Mouse (Mus musculus) T-helper 1 cell (primary cell): ENCODE measurements at regions not wholly inside any gene's neighbourhood (a gene's known extent, or its start where the extent isn't known, plus 50 kb on each side); places are given as distances from the start of the nearest gene placed in this dataset.

Experiments
- in situ Hi-C: fragments of 300-600 bp; cut with MboI, MseI; formaldehyde crosslinking; loops from one replicate; pipeline ENCODE4 v1.15.1; 2025; ENCODE audit warnings: high pct_unique_total_duplicates

DNA sequence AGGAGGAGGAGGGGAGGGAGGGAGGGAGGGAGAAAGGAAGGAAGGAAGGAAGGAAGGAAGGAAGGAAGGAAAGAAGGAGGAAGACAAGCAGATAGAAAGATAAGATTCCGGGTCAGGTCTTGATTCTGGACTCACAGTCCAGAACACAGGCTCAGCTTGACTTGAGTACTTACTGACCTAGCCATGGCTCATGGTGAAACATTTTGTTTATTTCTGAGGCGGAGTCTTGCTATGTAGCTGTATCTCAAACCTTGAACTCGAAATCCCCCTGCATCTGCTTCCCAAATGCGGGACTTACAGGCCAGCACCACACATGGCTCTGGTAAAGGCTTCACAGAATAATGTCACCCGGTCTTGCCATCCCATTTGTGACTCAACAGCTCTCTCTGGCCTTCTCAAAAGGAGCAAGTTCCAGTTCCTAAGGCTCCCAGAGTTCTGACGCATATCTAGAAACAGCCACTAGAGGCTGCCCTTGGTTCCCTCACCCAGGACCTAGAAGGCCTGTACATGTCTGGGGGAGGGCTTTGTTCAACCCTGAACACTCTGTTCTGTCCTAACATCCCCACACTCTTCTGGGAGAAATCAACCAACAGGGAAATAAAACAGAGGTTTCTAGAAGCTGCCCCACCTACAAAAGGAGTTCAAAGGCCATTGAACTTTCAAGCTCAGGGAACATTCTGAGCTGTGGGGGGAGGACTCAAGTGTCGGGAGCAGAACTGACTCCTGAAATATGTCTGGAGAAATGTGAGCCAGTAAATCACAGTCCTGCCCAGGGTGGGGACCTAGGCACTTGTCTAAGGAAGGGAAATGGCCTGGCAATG lies 56.2 kb upstream of the Akap13 start:
- in situ Hi-C loops, result no loop called here

DNA sequence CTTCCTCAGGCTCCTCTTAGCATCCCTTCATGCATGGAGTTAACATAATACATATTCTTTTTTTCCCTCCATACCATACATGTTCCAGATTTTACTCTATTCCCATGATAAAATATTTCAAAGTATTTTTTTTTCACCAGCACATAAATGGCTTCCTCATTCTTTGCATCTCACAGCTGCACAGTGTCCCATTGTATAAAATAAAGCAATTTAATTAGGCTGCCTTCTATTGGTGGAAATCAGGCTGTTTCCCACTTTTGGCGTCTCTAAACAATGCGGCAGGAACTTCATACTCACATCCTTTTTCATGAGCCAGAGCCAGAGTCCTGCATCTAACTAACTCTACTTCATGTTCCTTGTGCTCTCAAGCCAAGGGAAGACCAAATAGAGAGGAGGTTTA lies 54.9 kb upstream of the Akap13 start:
- in situ Hi-C loops, result no loop called here

DNA sequence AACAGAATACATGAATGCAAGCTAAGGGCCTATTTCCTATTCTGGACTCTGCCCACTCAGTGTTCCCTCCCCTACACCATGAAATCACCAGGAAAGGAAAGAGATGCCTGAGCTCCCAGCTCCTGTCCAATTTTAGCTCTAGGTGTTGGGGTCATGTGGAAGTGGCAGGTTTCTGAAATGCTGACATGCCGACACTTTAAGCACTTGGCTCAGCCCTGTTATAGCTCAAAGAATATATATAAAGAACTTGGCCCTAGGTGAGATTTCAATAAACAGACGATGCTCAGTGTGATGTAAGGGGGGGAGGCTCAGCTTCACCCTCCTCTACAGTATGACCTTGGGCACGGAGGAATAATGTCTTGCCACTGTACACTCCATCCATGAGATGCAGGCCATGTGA lies 50.4 kb upstream of the Akap13 start:
- in situ Hi-C loops, result loop anchor here (5.0 kb wide), 1 partner anchor 37 kb away; no protein-coding TSS in a partner anchor
